In genomic region chr14:71639083-71639482, GRCm38 (mm10) we compare ENCODE assay signal across 18 mouse cellular contexts.
"Had no signal": no experiment of that assay in that cellular context is flagged by ENCODE, and none has a peak within 500 bp of the region (broad histone marks: within the 10 kb centered on the region; RNA-seq: fewer than 3 reads in every experiment).

No protein-coding gene starts in this region.

- ATAC-seq: midbrain, embryonic 16.5 days had no signal

- H3K4me1 ChIP-seq: midbrain, embryonic 10.5 days; midbrain, embryonic 12.5 days; neural tube, embryonic 13.5 days; neural tube, embryonic 15.5 days had no signal

- H3K27ac ChIP-seq: midbrain, embryonic 10.5 days; midbrain, embryonic 12.5 days; neural tube, embryonic 13.5 days; neural tube, embryonic 15.5 days had no signal

- H3K4me2 ChIP-seq: lung, embryonic 14.5 days; midbrain, embryonic 12.5 days; neural tube, embryonic 13.5 days; neural tube, embryonic 15.5 days had no signal

- H3K9me3 ChIP-seq: midbrain, embryonic 10.5 days; midbrain, embryonic 12.5 days; neural tube, embryonic 13.5 days; neural tube, embryonic 15.5 days had no signal

- H3K27me3 ChIP-seq: midbrain, embryonic 12.5 days; neural tube, embryonic 13.5 days; neural tube, embryonic 15.5 days had no signal

- H3K9ac ChIP-seq: lung, embryonic 14.5 days; midbrain, embryonic 12.5 days; neural tube, embryonic 13.5 days; neural tube, embryonic 15.5 days had no signal

- H3K4me3 ChIP-seq: midbrain, embryonic 10.5 days; midbrain, embryonic 12.5 days; myocyte; neural tube, embryonic 13.5 days; neural tube, embryonic 15.5 days had no signal

- H3K36me3 ChIP-seq: midbrain, embryonic 10.5 days; midbrain, embryonic 12.5 days; neural tube, embryonic 13.5 days; neural tube, embryonic 15.5 days had no signal

- DNase-seq: lung, adult 18-20 months; lung, embryonic 14.5 days; lung, postnatal 10 days; lung, postnatal 4 days; midbrain, embryonic 14.5 days; right cerebral cortex, adult 18-20 months; right cerebral cortex, postnatal 25 days; right cerebral cortex, postnatal 4 days; spleen, adult 18-20 months; thymus, adult 18-20 months; thymus, postnatal 14 days; thymus, postnatal 36 days had no signal
